In the genomic region with DNA sequence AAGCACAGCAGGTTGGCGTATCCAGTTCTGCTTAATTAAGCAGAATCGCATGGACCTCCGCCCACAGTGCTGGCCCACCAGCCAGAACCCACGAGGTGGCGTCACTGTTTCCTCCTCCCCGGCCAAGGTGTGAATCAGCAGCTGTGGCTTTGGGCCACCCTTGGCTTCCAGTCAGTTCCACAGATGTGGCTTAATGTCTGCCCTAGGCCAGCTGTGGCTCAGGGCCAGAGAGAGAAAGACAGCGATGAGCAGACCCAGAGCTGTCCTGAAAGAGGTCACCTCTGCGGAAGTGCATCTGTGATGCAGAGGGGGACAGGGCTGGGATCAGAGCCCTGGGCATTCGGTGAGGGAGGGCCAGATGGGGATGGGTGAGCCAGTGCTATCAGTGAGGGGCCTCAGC, we compare ENCODE assay signal across 8 mouse cellular contexts. TPM values are rescaled to one million over a fixed set of nuclear protein-coding genes. Genes with fewer than 3 reads are reported as not detected.
DNase-seq lines count a peak whose midpoint lies in the region; ATAC-seq and TF ChIP-seq lines count a peak whose summit lies in the region.

No protein-coding gene starts in this region.

- TF ChIP-seq CTCF in forebrain, postnatal 0 days (IDR thresholded peaks at IDR 0.05; ENCODE audit: low read depth) = no peak
- no peak for TF ChIP-seq CTCF in lung, embryonic 14.5 days (IDR thresholded peaks at IDR 0.05; ENCODE audit: low read depth)

- H3K27ac ChIP-seq in forebrain, embryonic 14.5 days (ENCODE audit: low read depth, low read length) = no peak overlapping the region
- no peak overlapping the region for H3K27ac ChIP-seq in forebrain, postnatal 0 days (ENCODE audit: low read depth, low read length)
- no peak overlapping the region; the same call in 1 of the 2 replicates for H3K27ac ChIP-seq in lung, embryonic 14.5 days (ENCODE audit: low read depth)
- H3K27ac ChIP-seq in stomach, embryonic 16.5 days (ENCODE audit: low read length) = no peak overlapping the region

- intact Hi-C loops in gastrocnemius, postnatal 36 days (cut with DNase I) = no loop called here

- H3K4me1 ChIP-seq in forebrain, embryonic 14.5 days (ENCODE audit: control insufficient read depth, insufficient read depth, low read length) = peaks cover 4% of the 10 kb centered on the region
- H3K4me1 ChIP-seq in forebrain, postnatal 0 days (ENCODE audit: insufficient read depth) = no peaks in the 10 kb centered on the region
- H3K4me1 ChIP-seq in lung, embryonic 14.5 days (ENCODE audit: insufficient read depth) = no peaks in the 10 kb centered on the region
- H3K4me1 ChIP-seq in stomach, embryonic 16.5 days (ENCODE audit: control insufficient read depth, insufficient read depth, low read length) = peaks cover 13% of the 10 kb centered on the region

- no peaks in the 10 kb centered on the region for H3K27me3 ChIP-seq in forebrain, embryonic 14.5 days (replicated peaks; ENCODE audit: control insufficient read depth, insufficient read depth, low read length)
- no peaks in the 10 kb centered on the region for H3K27me3 ChIP-seq in forebrain, postnatal 0 days (ENCODE audit: insufficient read depth, low read length)
- no peaks in the 10 kb centered on the region for H3K27me3 ChIP-seq in lung, embryonic 14.5 days (ENCODE audit: insufficient read depth, low read length)
- no peaks in the 10 kb centered on the region for H3K27me3 ChIP-seq in stomach, embryonic 16.5 days (ENCODE audit: control insufficient read depth, insufficient read depth, low read length)

- peak; percentile 43; the same call in 1 of the 2 replicates for ATAC-seq in forebrain, embryonic 14.5 days
- no peak for ATAC-seq in forebrain, postnatal 0 days
- peak; percentile 22; the same call in 1 of the 2 replicates for ATAC-seq in lung, embryonic 14.5 days (ENCODE audit: insufficient read depth)
- peak; percentile 18; the same call in 1 of the 2 replicates for ATAC-seq in stomach, embryonic 16.5 days (ENCODE audit: insufficient read depth, low FRiP score)

- no peak overlapping the region for H3K9ac ChIP-seq in forebrain, embryonic 14.5 days (ENCODE audit: low read length)
- no peak overlapping the region for H3K9ac ChIP-seq in forebrain, postnatal 0 days
- no peak overlapping the region for H3K9ac ChIP-seq in lung, embryonic 14.5 days
- no peak overlapping the region for H3K9ac ChIP-seq in stomach, embryonic 16.5 days (ENCODE audit: low read length)

- peaks cover 8% of the 10 kb centered on the region; the same call in 1 of the 2 replicates for H3K36me3 ChIP-seq in forebrain, embryonic 14.5 days (ENCODE audit: control insufficient read depth, insufficient read depth, low read length)
- no peaks in the 10 kb centered on the region; the same call in 1 of the 2 replicates for H3K36me3 ChIP-seq in forebrain, postnatal 0 days (ENCODE audit: insufficient read depth)
- peaks cover 24% of the 10 kb centered on the region; the same call in 1 of the 2 replicates for H3K36me3 ChIP-seq in lung, embryonic 14.5 days (ENCODE audit: insufficient read depth)
- 0 out of 2 replicates have a peak, but pooled peaks cover 3% of the 10 kb centered on the region for H3K36me3 ChIP-seq in stomach, embryonic 16.5 days (ENCODE audit: control insufficient read depth, insufficient read depth, low read length)

- H3K4me3 ChIP-seq in forebrain, embryonic 14.5 days (ENCODE audit: low read depth, low read length) = no peak overlapping the region
- H3K4me3 ChIP-seq in forebrain, postnatal 0 days (ENCODE audit: low read depth, low read length) = no peak overlapping the region
- H3K4me3 ChIP-seq in lung, embryonic 14.5 days (ENCODE audit: low read depth, low read length) = no peak overlapping the region
- H3K4me3 ChIP-seq in stomach, embryonic 16.5 days (replicated peaks; ENCODE audit: low read length) = no peak overlapping the region

- no peaks in the 10 kb centered on the region for H3K9me3 ChIP-seq in forebrain, embryonic 14.5 days (replicated peaks; ENCODE audit: control insufficient read depth, low read length)
- H3K9me3 ChIP-seq in forebrain, postnatal 0 days (ENCODE audit: low read length) = no peaks in the 10 kb centered on the region
- H3K9me3 ChIP-seq in lung, embryonic 14.5 days (ENCODE audit: low read depth, low read length) = no peaks in the 10 kb centered on the region
- no peaks in the 10 kb centered on the region for H3K9me3 ChIP-seq in stomach, embryonic 16.5 days (replicated peaks; ENCODE audit: control insufficient read depth, low read length)

- no peak overlapping the region for H3K4me2 ChIP-seq in forebrain, embryonic 14.5 days (ENCODE audit: low read length)
- no peak overlapping the region for H3K4me2 ChIP-seq in forebrain, postnatal 0 days (ENCODE audit: low read depth)
- H3K4me2 ChIP-seq in lung, embryonic 14.5 days = no peak overlapping the region
- no peak overlapping the region for H3K4me2 ChIP-seq in stomach, embryonic 16.5 days (ENCODE audit: low read depth, low read length)

- WGBS in forebrain, embryonic 14.5 days = 52% methylated on average over 9 of the region's 9 CpGs
- WGBS in forebrain, postnatal 0 days = 39% methylated on average over 9 of the region's 9 CpGs
- 46% methylated on average over 9 of the region's 9 CpGs for WGBS in lung, embryonic 14.5 days
- 54% methylated on average over 9 of the region's 9 CpGs for WGBS in stomach, embryonic 16.5 days

- DNase-seq in forebrain, embryonic 14.5 days (ENCODE audit: low spot score) = no peak
- no peak for DNase-seq in forebrain, postnatal 0 days
- peak; percentile 76 for DNase-seq in MN1 (ENCODE audit: low spot score)
- peak; percentile 91 to 92 for DNase-seq in gastrocnemius, postnatal 36 days
- DNase-seq in lung, embryonic 14.5 days = no peak
- no peak for DNase-seq in right cerebral cortex, postnatal 36 days (ENCODE audit: low spot score in 2 of 2)
- DNase-seq in cerebellum, adult 18-20 months = no peak

RNA-seq across cellular contexts. Expression of a gene that starts 10.1 kb away (rescaled TPM):
- 13.4 and 17.0 TPM in 2 replicates for polyA plus RNA-seq in forebrain, embryonic 14.5 days (2014; fragmentation: Nextera tagmentation; extraction: Ambion mirVana)
- 26.0 and 35.9 TPM in 2 replicates for total RNA-seq in forebrain, postnatal 0 days (2014; rRNA removed)
- 5.7 and 7.4 TPM in 2 replicates for polyA plus RNA-seq in forebrain, postnatal 0 days (2015; fragmentation: Nextera tagmentation; extraction: Ambion mirVana)
- 1 to 10 TPM; 3.6 to 4.3 TPM for total RNA-seq in gastrocnemius, postnatal 36 days (2021)
- 31.2 and 31.7 TPM in 2 replicates for polyA plus RNA-seq in lung, embryonic 14.5 days (2014; fragmentation: Nextera tagmentation; extraction: Ambion mirVana)
- 21.3 and 21.5 TPM in 2 replicates for polyA plus RNA-seq in stomach, embryonic 16.5 days (2015; fragmentation: Nextera tagmentation; extraction: Ambion mirVana)

RNA-seq across cellular contexts. Expression of a gene that starts 57.8 kb away (rescaled TPM):
- polyA plus RNA-seq in forebrain, embryonic 14.5 days (2014; fragmentation: Nextera tagmentation; extraction: Ambion mirVana) = 0.63 and 0.75 TPM in 2 replicates
- 1.3 and 1.6 TPM in 2 replicates for total RNA-seq in forebrain, postnatal 0 days (2014; rRNA removed)
- polyA plus RNA-seq in forebrain, postnatal 0 days (2015; fragmentation: Nextera tagmentation; extraction: Ambion mirVana) = 2.3 and 2.6 TPM in 2 replicates
- total RNA-seq in gastrocnemius, postnatal 36 days (2021) = not detected
- 0.45 and 0.83 TPM in 2 replicates for polyA plus RNA-seq in lung, embryonic 14.5 days (2014; fragmentation: Nextera tagmentation; extraction: Ambion mirVana)
- 0.62 and 1.2 TPM in 2 replicates for polyA plus RNA-seq in stomach, embryonic 16.5 days (2015; fragmentation: Nextera tagmentation; extraction: Ambion mirVana)

Comparison
In these comparisons a context has a peak if more than half of its experiments do, and no peak if none do; other contexts are left out.
1. DNase-seq: peak in MN1 (single experiment) and gastrocnemius, postnatal 36 days (2 of 2); none in forebrain, embryonic 14.5 days (single experiment), forebrain, postnatal 0 days (single experiment), lung, embryonic 14.5 days (single experiment), right cerebral cortex, postnatal 36 days (0 of 2) and cerebellum, adult 18-20 months (0 of 2).